Mouse (Mus musculus) gastrocnemius, adult 18-20 months (tissue): ENCODE measurements around the gene Mov10. TPM values are rescaled to one million over a fixed set of nuclear protein-coding genes. Genes with fewer than 3 reads are reported as not detected.
A peak's percentile ranks its signal among the peaks of the same experiment; 100 is the strongest.
"Not testable (repeated sequence)": the region's sequence is repeated elsewhere in the genome, so short reads cannot be mapped to it uniquely, and the experiment has no call there.

Source experiments
- DNase-seq: peaks from one replicate; pipeline ENCODE4 v3.0.0; 2021; ENCODE audit warnings: low spot score
- long read RNA-seq, 2 experiments: library from polyadenylated mRNA; stranded (forward); transcript quantifications; one replicate each; pipeline ENCODE4 v2.0.0; 2021
- total RNA-seq, 2 experiments: library from RNA; stranded (reverse); gene quantifications; 2 replicates each; pipeline ENCODE4 v1.2.3; 2021

Gene Mov10
- 1 to 10 TPM in 1 of 2 experiments, under 1 TPM in 1; 0.71 to 1.6 TPM for total RNA-seq
- long read RNA-seq, experiment 1: 0 reads
- long read RNA-seq, experiment 2: 0 reads

GRCm38 (mm10) chr3:104817991-104818748 lies at the start of gene Mov10:
Gene Mov10, minus strand, starts transcription at chr3:104818563.
- DNase-seq: peak; percentile 38

DNA sequence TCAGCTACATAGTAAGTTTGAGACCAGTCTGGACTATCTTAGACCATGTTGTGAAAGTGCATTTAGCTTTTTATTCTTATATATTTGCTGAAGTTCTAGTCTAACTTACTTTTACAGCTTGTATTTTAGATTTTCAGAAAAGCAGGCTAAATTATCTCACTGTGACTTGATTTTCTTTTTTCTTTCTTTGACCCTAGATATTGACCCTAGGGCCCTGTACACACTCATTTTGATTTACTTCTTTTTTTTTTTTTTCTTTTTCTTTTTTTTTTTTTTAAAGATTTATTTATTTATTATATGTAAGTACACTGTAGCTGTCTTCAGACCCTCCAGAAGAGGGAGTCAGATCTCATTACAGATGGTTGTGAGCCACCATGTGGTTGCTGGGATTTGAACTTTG lies 48.3 kb upstream of the Mov10 start:
- DNase-seq: not testable (repeated sequence)

DNA sequence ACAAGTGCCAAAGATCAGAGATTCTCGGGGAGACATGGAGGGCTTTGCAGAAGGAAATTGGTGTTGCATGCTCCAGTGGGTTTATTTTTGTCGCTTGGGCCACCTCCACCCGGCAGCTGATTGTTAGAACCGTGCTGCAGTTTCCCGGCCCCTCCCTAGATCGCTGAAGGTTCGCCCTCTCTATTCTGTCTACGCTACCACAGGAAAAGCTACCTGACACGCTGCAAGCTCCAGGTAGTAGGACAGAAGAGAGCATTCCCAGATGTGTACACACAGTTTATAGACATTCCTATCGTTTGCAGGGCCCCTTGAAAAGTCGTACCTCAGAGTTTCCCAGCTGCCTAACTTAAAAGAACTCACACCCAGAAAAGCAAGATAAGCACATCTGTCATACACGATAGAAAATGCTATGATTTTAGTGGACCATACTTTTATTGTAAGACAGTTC lies 47.0 kb upstream of the Mov10 start:
- no peak for DNase-seq

GRCm38 (mm10) chr3:104864651-104865340 lies 46.4 kb upstream of the Mov10 start:
- DNase-seq: peak; percentile 90

GRCm38 (mm10) chr3:104863786-104864650 lies 45.7 kb upstream of the Mov10 start, which contains the start of the genes St7l and Capza1:
Gene St7l, plus strand, starts transcription at chr3:104864005.
Gene Capza1, minus strand, starts transcription at chr3:104864505.
- DNase-seq: peak; percentile 88

GRCm38 (mm10) chr3:104858560-104858959 lies 40.2 kb upstream of the Mov10 start:
- DNase-seq: no peak

DNA sequence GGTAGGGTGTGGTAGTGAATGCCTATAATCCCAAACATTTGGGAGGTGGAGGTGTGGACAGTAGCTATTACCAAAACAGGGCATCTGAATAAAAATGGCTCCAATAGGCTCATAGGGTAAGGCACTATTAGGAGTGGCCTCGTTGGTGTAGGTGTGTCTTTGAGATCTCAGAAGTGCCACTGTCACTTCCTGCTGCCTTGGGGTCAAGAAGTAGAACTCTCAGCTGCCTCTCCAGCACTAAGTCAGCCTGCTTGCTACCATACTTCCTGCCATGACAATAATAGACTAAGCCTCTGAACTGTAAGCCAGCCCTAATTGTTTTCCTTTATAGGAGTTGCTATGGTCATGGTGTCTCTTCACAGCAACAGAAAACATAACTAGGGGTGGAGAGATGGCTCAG lies 37.7 kb upstream of the Mov10 start:
- no peak for DNase-seq

- DNase-seq: no peak
Observed at GRCm38 (mm10) chr3:104854866-104855265, 36.5 kb upstream of the Mov10 start.

DNA sequence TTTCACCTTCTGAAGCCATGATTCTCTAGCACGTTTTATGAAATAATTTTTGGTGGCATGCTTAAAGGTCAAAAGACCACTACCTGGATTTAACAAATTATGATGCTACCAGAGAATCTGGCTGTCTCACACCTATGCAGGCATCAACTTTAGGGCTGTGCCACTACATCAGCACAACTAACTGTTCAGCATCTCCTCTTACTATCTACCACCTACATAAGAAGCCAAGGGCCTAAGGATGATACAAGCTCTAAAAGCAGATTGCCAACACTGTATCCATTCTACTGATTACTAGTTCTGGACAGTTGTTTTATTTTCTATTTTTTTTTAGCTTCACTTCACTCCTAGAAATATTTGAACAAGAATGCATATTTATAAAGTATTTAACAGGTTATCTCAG lies 36.1 kb upstream of the Mov10 start:
- DNase-seq: no peak

DNA sequence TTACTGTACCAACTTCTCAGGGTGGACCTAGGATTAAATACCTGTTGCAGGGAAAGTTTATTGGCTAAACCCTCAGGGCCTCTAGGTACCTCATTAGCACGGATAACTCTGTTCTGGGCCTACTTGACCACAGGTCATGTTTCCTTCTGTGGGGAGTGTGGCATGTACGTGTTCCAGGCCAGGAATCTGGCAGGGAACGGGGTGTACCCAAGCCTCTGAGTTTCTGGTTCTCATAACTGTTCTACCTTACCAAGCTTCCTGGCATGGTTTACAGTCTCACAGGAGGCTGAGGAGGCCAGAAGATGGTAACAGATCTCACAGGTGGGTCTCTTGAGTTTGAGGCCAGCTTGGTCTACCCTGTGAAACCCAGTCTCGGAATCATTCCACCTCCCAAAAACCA lies 28.2 kb upstream of the Mov10 start:
- DNase-seq: peak; percentile 78

DNA sequence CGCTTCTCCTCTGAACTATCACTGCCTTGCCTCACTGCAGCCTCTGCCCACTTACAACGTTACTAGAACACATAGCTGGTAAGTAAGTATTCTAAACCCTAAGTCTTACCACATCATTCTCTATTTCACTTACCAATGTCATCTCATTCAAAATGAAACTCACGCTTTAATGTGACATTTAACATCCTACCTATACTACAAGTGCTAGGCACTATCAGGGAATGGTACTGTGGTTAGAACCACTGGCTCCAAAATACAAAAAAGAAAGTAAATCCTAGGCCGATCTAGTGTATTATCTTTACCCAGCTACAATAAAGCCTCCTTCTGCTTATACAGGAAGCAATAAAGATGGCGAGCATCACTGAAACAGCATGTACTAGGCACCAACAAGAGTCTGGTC lies 22.7 kb upstream of the Mov10 start:
- no peak for DNase-seq

- DNase-seq: no peak
Observed at GRCm38 (mm10) chr3:104835797-104836196, 17.4 kb upstream of the Mov10 start.

DNA sequence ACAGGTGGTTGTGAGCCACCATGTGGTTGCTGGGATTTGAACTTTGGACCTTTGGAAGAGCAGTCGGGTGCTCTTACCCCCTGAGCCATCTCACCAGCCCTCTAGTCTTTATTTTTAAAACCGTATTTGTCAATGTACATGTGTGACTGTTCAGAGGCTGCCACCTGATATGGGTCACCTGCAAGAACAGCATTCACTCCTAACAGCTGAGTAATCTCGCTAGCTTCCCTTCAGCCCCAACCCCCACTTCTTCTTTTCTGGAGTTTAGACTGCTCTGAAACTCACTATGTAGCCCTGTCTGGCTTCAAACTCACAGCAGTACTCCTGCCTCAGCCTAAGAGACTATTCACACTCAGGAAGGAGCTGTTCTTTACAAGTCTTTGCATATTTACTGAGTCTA lies 4.0 kb upstream of the Mov10 start:
- DNase-seq: no peak

GRCm38 (mm10) chr3:104820426-104820825 lies 2.1 kb upstream of the Mov10 start:
- DNase-seq: no peak

DNA sequence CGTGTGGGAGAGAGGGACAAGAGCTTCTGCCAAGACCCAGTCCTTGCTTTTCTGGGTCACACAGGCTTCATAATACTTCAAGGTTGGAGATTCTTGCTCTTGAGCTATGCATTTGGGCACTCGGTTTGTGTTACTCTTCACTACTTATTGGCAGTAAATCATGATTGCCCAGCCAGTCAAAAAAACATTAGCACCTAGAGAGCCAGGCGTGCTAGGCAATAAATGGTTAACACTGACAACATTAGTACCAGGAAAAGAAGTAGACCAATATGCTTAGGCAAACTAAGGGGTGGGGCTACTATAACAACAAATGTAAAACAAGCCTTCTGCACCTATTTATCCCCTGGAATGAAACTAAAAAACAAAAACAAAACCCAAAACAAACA lies 379 bp upstream of the Mov10 start:
- DNase-seq: no peak

DNA sequence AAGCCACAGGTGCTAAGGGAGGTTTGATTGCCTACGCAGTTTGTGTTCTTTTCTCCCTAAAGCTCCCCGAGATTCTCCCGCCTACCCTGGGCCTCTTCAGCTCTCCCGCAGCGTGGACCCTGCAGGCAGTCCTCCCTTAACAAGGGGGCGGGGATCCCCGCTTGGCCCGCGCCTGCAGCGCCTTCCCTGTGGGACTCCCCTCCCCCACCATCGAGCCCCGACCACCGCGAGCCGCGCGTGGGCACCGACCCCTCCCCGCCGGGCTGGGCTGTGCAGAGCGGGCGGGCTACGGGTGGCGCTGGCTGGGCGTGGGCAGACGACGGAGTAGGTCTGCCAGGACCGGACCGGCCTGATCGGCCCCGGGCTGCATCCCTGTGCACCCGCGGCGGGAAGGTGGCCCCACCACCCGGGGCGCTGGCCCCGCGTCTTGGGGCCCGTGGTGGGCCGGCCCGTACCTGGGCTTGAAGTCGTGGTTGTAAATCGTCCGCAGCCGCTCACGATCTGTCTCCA lies 827 bp downstream of the Mov10 start:
- peak; percentile 45 for DNase-seq

DNA sequence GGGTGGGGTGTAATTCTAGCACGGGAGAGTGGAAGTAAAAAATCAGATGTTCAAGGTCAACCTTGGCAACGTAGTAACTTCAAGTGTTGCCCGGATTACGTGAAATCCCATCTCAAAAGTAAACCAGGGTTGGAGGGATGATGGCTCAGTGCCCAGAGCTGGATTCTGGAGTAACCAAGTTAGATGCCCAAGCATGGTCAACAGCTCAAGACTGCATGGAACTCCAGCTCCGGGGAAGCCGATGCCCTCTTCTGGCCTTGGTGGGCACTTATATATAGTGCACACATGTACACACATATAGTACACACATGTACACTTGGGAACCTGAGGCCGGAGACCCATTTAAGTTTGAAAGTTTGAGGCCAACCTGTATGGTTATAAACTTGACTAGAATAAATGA lies 2.2 kb downstream of the Mov10 start:
- no peak for DNase-seq

GRCm38 (mm10) chr3:104815346-104815745 lies 3.0 kb downstream of the Mov10 start:
- no peak for DNase-seq

DNA sequence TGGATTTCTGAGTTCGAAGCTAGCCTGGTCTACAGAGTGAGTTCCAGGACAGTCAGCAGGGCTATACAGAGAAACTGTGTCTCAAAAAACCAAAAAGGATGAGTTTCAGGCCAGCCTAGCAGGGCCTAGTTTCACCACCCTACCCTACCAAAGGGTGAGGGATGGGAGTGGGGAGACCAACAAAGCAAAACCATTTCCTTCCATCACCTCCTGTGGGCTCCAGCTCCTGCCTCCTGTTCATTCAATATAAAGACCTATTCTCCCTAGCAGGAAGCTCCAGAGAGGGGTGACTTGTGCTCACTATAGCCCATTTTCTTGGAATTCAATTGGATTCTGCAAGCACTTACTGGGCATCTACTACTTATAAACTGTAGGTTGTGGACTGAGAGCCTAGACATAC lies 3.6 kb downstream of the Mov10 start:
- DNase-seq: no peak

- DNase-seq: not testable (repeated sequence)
Observed at GRCm38 (mm10) chr3:104813227-104813626, 5.1 kb downstream of the Mov10 start.

- DNase-seq: no peak
Observed at GRCm38 (mm10) chr3:104812254-104812653, 6.1 kb downstream of the Mov10 start.

- DNase-seq: no peak
Observed at GRCm38 (mm10) chr3:104811752-104812151, 6.6 kb downstream of the Mov10 start.
